Comparison of ENCODE assay signal across 9 mouse cellular contexts in the genomic region with DNA sequence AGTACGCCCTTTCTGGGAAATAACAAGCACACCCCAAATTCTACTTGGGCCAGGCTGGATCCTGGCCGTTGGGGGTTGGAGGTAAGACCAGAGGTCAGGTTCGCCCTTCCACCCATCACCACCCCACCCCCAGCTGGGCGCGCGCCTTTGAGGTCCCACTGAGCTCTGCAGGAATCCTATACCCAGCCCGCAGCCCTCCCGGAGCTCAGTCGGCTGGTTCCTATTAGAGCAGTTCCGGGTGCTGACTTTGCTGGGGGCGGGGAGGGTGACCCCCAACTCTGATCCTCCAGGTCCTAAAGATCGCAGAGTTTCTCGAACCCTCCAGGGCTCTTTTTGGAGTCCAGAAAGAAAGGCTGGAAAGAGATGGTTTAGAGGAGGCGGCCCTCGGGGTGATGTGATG. TPM values are rescaled to one million over a fixed set of nuclear protein-coding genes. Genes with fewer than 3 reads are reported as not detected.
DNase-seq lines count a peak whose midpoint lies in the region; ATAC-seq and TF ChIP-seq lines count a peak whose summit lies in the region.
"Had no signal": no experiment of that assay in that cellular context is flagged by ENCODE, and none has a peak within 500 bp of the region (broad histone marks: within the 10 kb centered on the region; RNA-seq: fewer than 3 reads in every experiment).

No protein-coding gene starts in this region.

- H3K36me3 ChIP-seq in heart, embryonic 16.5 days (ENCODE audit: control insufficient read depth, insufficient read depth): no peaks in the 10 kb centered on the region
- H3K36me3 ChIP-seq in embryonic facial prominence, embryonic 11.5 days (replicated peaks; ENCODE audit: control insufficient read depth, insufficient read depth, low read depth, low read length): no peaks in the 10 kb centered on the region
- H3K36me3 ChIP-seq in intestine, postnatal 0 days (ENCODE audit: control insufficient read depth, insufficient read depth): no peaks in the 10 kb centered on the region
- H3K36me3 ChIP-seq in midbrain, postnatal 0 days (ENCODE audit: insufficient read depth, low read length): no peaks in the 10 kb centered on the region

- H3K9me3 ChIP-seq in heart, embryonic 16.5 days (replicated peaks; ENCODE audit: control insufficient read depth, low read length): no peaks in the 10 kb centered on the region
- no peaks in the 10 kb centered on the region for H3K9me3 ChIP-seq in embryonic facial prominence, embryonic 11.5 days (replicated peaks; ENCODE audit: control insufficient read depth, low read length)
- H3K9me3 ChIP-seq in intestine, postnatal 0 days (ENCODE audit: control insufficient read depth): no peaks in the 10 kb centered on the region
- no peaks in the 10 kb centered on the region for H3K9me3 ChIP-seq in midbrain, postnatal 0 days (ENCODE audit: low read length)

- peak overlapping the region; percentile 84 for H3K4me2 ChIP-seq in heart, embryonic 16.5 days (ENCODE audit: low read depth, low read length)
- H3K4me2 ChIP-seq in embryonic facial prominence, embryonic 11.5 days (ENCODE audit: low read depth, low read length): peak overlapping the region; percentile 77
- H3K4me2 ChIP-seq in intestine, postnatal 0 days (replicated peaks; ENCODE audit: low read depth): peak overlapping the region; percentile 76
- H3K4me2 ChIP-seq in midbrain, postnatal 0 days (ENCODE audit: low read depth, low read length, poor library complexity, severe bottlenecking): peak overlapping the region; percentile 65

- 6% methylated on average over 15 of the region's 15 CpGs for WGBS in heart, embryonic 16.5 days
- WGBS in embryonic facial prominence, embryonic 11.5 days: 0% methylated on average over 15 of the region's 15 CpGs
- WGBS in intestine, postnatal 0 days: 16% methylated on average over 15 of the region's 15 CpGs
- 4% methylated on average over 15 of the region's 15 CpGs for WGBS in midbrain, postnatal 0 days

- peaks cover 20% of the 10 kb centered on the region for H3K27me3 ChIP-seq in heart, embryonic 16.5 days (ENCODE audit: control insufficient read depth, insufficient read depth, low read length)
- no peaks in the 10 kb centered on the region for H3K27me3 ChIP-seq in embryonic facial prominence, embryonic 11.5 days (ENCODE audit: control insufficient read depth, insufficient read depth, low read length)
- H3K27me3 ChIP-seq in intestine, postnatal 0 days (replicated peaks; ENCODE audit: control insufficient read depth, insufficient read depth, low read length): peaks cover 30% of the 10 kb centered on the region
- peaks cover 18% of the 10 kb centered on the region for H3K27me3 ChIP-seq in midbrain, postnatal 0 days (ENCODE audit: insufficient read depth, low read length)

- no peak for DNase-seq in heart, adult 8-10 months (ENCODE audit: low spot score)
- DNase-seq in embryonic facial prominence, embryonic 11.5 days (ENCODE audit: low spot score): peak; percentile 85
- DNase-seq in midbrain, postnatal 0 days (ENCODE audit: low spot score): no peak
- DNase-seq in cerebellum, adult 18-20 months: no peak
- no peak for DNase-seq in adrenal gland, postnatal 36 days
- no peak for DNase-seq in urinary bladder, adult 18-20 months (ENCODE audit: low spot score in 2 of 2)

- H3K9ac ChIP-seq in heart, embryonic 16.5 days (ENCODE audit: low read length): peak overlapping the region; percentile 64
- peak overlapping the region; percentile 94 for H3K9ac ChIP-seq in embryonic facial prominence, embryonic 11.5 days (replicated peaks; ENCODE audit: low read length)
- H3K9ac ChIP-seq in intestine, postnatal 0 days (ENCODE audit: low read depth, low read length): 0 out of 2 replicates have a peak overlapping the region, but pooled peaks have one; percentile 51
- 0 out of 2 replicates have a peak overlapping the region, but pooled peaks have one; percentile 46 for H3K9ac ChIP-seq in midbrain, postnatal 0 days (replicated peaks; ENCODE audit: low read length, poor library complexity, severe bottlenecking)

- no peak overlapping the region for H3K27ac ChIP-seq in heart, embryonic 16.5 days (ENCODE audit: low read length)
- H3K27ac ChIP-seq in embryonic facial prominence, embryonic 11.5 days (replicated peaks; ENCODE audit: low read depth, low read length): peak overlapping the region; percentile 74
- H3K27ac ChIP-seq in intestine, postnatal 0 days (ENCODE audit: low read depth, low read length): no peak overlapping the region
- H3K27ac ChIP-seq in midbrain, postnatal 0 days (ENCODE audit: low read depth, low read length): no peak overlapping the region

- ATAC-seq in heart, embryonic 16.5 days (replicated peaks; ENCODE audit: extremely low read depth, insufficient read depth, low FRiP score): no peak
- ATAC-seq in embryonic facial prominence, embryonic 11.5 days (replicated peaks; ENCODE audit: insufficient number of reproducible peaks, low FRiP score, low TSS enrichment, low read depth): peak; percentile 74
- no peak for ATAC-seq in intestine, postnatal 0 days
- no peak for ATAC-seq in midbrain, postnatal 0 days (ENCODE audit: low FRiP score)

- no peak for TF ChIP-seq CTCF in intestine, postnatal 0 days (IDR thresholded peaks at IDR 0.05; ENCODE audit: low read depth)
- TF ChIP-seq CTCF in midbrain, postnatal 0 days (IDR thresholded peaks at IDR 0.05): no peak

- peak overlapping the region; percentile 50 for H3K4me3 ChIP-seq in heart, embryonic 16.5 days (ENCODE audit: low read length)
- peak overlapping the region; percentile 81 for H3K4me3 ChIP-seq in embryonic facial prominence, embryonic 11.5 days (ENCODE audit: low read depth, low read length)
- peak overlapping the region; percentile 49 for H3K4me3 ChIP-seq in intestine, postnatal 0 days (ENCODE audit: low read depth, low read length)
- H3K4me3 ChIP-seq in midbrain, postnatal 0 days (ENCODE audit: low read depth, low read length): peak overlapping the region; percentile 45

- peaks cover 27% of the 10 kb centered on the region for H3K4me1 ChIP-seq in heart, embryonic 16.5 days (ENCODE audit: control insufficient read depth, insufficient read depth, low read length)
- H3K4me1 ChIP-seq in embryonic facial prominence, embryonic 11.5 days (ENCODE audit: control insufficient read depth, insufficient read depth, low read length): peaks cover 3% of the 10 kb centered on the region
- H3K4me1 ChIP-seq in intestine, postnatal 0 days (replicated peaks; ENCODE audit: control insufficient read depth, insufficient read depth, low read length): 0 out of 2 replicates have a peak, but pooled peaks cover 3% of the 10 kb centered on the region
- 0 out of 2 replicates have a peak, but pooled peaks cover 7% of the 10 kb centered on the region for H3K4me1 ChIP-seq in midbrain, postnatal 0 days (ENCODE audit: insufficient read depth, low read length)

RNA-seq across cellular contexts. Expression of gene Wdr86, which starts 0.5 kb away (rescaled TPM):
- 4.2 and 7.0 TPM in 2 replicates for polyA plus RNA-seq in heart, embryonic 16.5 days (2015; fragmentation: Nextera tagmentation; extraction: Ambion mirVana)
- 1 to 10 TPM in 1 of 4 experiments, under 1 TPM in 3; 0.16 to 1.2 (median 0.60) TPM for total RNA-seq in heart, adult 8-10 months (2022)
- polyA plus RNA-seq in embryonic facial prominence, embryonic 11.5 days (2014; fragmentation: Nextera tagmentation; extraction: Ambion mirVana): 53.8 and 57.5 TPM in 2 replicates
- 2.7 and 2.9 TPM in 2 replicates for polyA plus RNA-seq in intestine, postnatal 0 days (2015; fragmentation: Nextera tagmentation; extraction: Ambion mirVana)
- 13.4 and 16.5 TPM in 2 replicates for total RNA-seq in midbrain, postnatal 0 days (2014; rRNA removed)
- polyA plus RNA-seq in midbrain, postnatal 0 days (2015; fragmentation: Nextera tagmentation; extraction: Ambion mirVana): 6.7 and 7.0 TPM in 2 replicates
- 1 to 10 TPM; 1.1 to 3.3 TPM for total RNA-seq in adrenal gland, postnatal 36 days (2021)

RNA-seq across cellular contexts. Expression of gene Crygn, which starts 26.8 kb away (rescaled TPM):
- polyA plus RNA-seq in heart, embryonic 16.5 days (2015; fragmentation: Nextera tagmentation; extraction: Ambion mirVana): 1.7 and 2.2 TPM in 2 replicates
- not detected for total RNA-seq in heart, adult 8-10 months (2022)
- 3.3 TPM in 1 of 2 replicates, not detected in the other for polyA plus RNA-seq in embryonic facial prominence, embryonic 11.5 days (2014; fragmentation: Nextera tagmentation; extraction: Ambion mirVana)
- polyA plus RNA-seq in intestine, postnatal 0 days (2015; fragmentation: Nextera tagmentation; extraction: Ambion mirVana): 7.3 and 8.1 TPM in 2 replicates
- total RNA-seq in midbrain, postnatal 0 days (2014; rRNA removed): not detected in 2 replicates
- 2.1 and 5.0 TPM in 2 replicates for polyA plus RNA-seq in midbrain, postnatal 0 days (2015; fragmentation: Nextera tagmentation; extraction: Ambion mirVana)
- total RNA-seq in adrenal gland, postnatal 36 days (2021): 1 to 10 TPM in 1 of 2 experiments, not detected in 1; 2.1 TPM
- total RNA-seq: left cerebral cortex, postnatal 14 days had no signal

RNA-seq across cellular contexts. Expression of gene Nub1, which starts 45.7 kb away (rescaled TPM):
- polyA plus RNA-seq in heart, embryonic 16.5 days (2015; fragmentation: Nextera tagmentation; extraction: Ambion mirVana): 25.8 and 27.1 TPM in 2 replicates
- total RNA-seq in heart, adult 8-10 months (2022): 10 to 100 TPM; 33.1 to 45.6 (median 36.7) TPM
- 37.3 and 38.6 TPM in 2 replicates for polyA plus RNA-seq in embryonic facial prominence, embryonic 11.5 days (2014; fragmentation: Nextera tagmentation; extraction: Ambion mirVana)
- 18.0 and 19.4 TPM in 2 replicates for polyA plus RNA-seq in intestine, postnatal 0 days (2015; fragmentation: Nextera tagmentation; extraction: Ambion mirVana)
- 44.9 and 45.3 TPM in 2 replicates for total RNA-seq in midbrain, postnatal 0 days (2014; rRNA removed)
- polyA plus RNA-seq in midbrain, postnatal 0 days (2015; fragmentation: Nextera tagmentation; extraction: Ambion mirVana): 45.1 and 45.9 TPM in 2 replicates
- total RNA-seq in adrenal gland, postnatal 36 days (2021): 10 to 100 TPM; 55.6 to 69.4 TPM
